In genomic region chr3:146443380-146443779, GRCm38 (mm10) we compare ENCODE assay signal across 24 mouse cellular contexts. TPM values are rescaled to one million over a fixed set of nuclear protein-coding genes. Genes with fewer than 3 reads are reported as not detected.
DNase-seq lines count a peak whose midpoint lies in the region; ATAC-seq and TF ChIP-seq lines count a peak whose summit lies in the region.
"Had no signal": no experiment of that assay in that cellular context is flagged by ENCODE, and none has a peak within 500 bp of the region (broad histone marks: within the 10 kb centered on the region; RNA-seq: fewer than 3 reads in every experiment).

No protein-coding gene starts in this region.

- H3K4me1 ChIP-seq in liver, embryonic 13.5 days (replicated peaks), result peaks cover 6% of the 10 kb centered on the region
- peaks cover 6% of the 10 kb centered on the region; the same call in 1 of the 2 replicates for H3K4me1 ChIP-seq in liver, embryonic 12.5 days
- 0 out of 2 replicates have a peak, but pooled peaks cover 3% of the 10 kb centered on the region for H3K4me1 ChIP-seq in intestine, embryonic 16.5 days (ENCODE audit: control insufficient read depth, insufficient read depth, low read length)
- H3K4me1 ChIP-seq in kidney, embryonic 16.5 days (ENCODE audit: insufficient read depth, low read length), result no peaks in the 10 kb centered on the region
- H3K4me1 ChIP-seq in liver, embryonic 15.5 days (replicated peaks), result 0 out of 2 replicates have a peak, but pooled peaks cover 4% of the 10 kb centered on the region
- H3K4me1 ChIP-seq: forebrain, embryonic 10.5 days; hindbrain, embryonic 15.5 days; limb, embryonic 10.5 days; midbrain, embryonic 13.5 days; neural tube, embryonic 12.5 days had no signal

- WGBS in liver, embryonic 13.5 days (ENCODE audit: insufficient replicate concordance), result 88% methylated on average over 7 of the region's 7 CpGs
- WGBS in liver, embryonic 12.5 days (ENCODE audit: insufficient replicate concordance), result 87% methylated on average over 7 of the region's 7 CpGs
- WGBS in intestine, embryonic 16.5 days, result 82% methylated on average over 7 of the region's 7 CpGs
- WGBS in kidney, embryonic 16.5 days, result 78% methylated on average over 7 of the region's 7 CpGs
- 77% methylated on average over 7 of the region's 7 CpGs for WGBS in liver, embryonic 15.5 days (ENCODE audit: insufficient replicate concordance)

- H3K9ac ChIP-seq in liver, embryonic 13.5 days, result no peak overlapping the region
- H3K9ac ChIP-seq in liver, embryonic 12.5 days, result no peak overlapping the region
- H3K9ac ChIP-seq in intestine, embryonic 16.5 days (ENCODE audit: low read depth, low read length), result no peak overlapping the region
- H3K9ac ChIP-seq in kidney, embryonic 16.5 days (replicated peaks; ENCODE audit: low read length), result no peak overlapping the region
- no peak overlapping the region for H3K9ac ChIP-seq in liver, embryonic 15.5 days
- H3K9ac ChIP-seq: forebrain, postnatal 0 days; heart, embryonic 15.5 days; hindbrain, embryonic 15.5 days; midbrain, embryonic 13.5 days; neural tube, embryonic 12.5 days had no signal

- DNase-seq in liver, embryonic 13.5 days, result no peak
- DNase-seq in gastrocnemius, adult 2 months, result no peak
- DNase-seq in cerebellum, adult 8-10 months, result no peak
- no peak for DNase-seq in gastrocnemius, postnatal 36 days
- DNase-seq: adrenal gland, adult 2 months; cerebellum, adult 11-12 months; cerebellum, postnatal 14 days; forebrain, postnatal 0 days; heart, postnatal 36 days; lung, adult 18-20 months; retina, postnatal 1 day; right cerebral cortex, postnatal 25 days; spleen, adult 18-20 months had no signal

- no peak overlapping the region for H3K4me3 ChIP-seq in liver, embryonic 13.5 days (replicated peaks)
- no peak overlapping the region for H3K4me3 ChIP-seq in liver, embryonic 12.5 days
- no peak overlapping the region for H3K4me3 ChIP-seq in intestine, embryonic 16.5 days (ENCODE audit: low read length)
- H3K4me3 ChIP-seq in kidney, embryonic 16.5 days (ENCODE audit: low read length), result no peak overlapping the region
- no peak overlapping the region for H3K4me3 ChIP-seq in liver, embryonic 15.5 days (replicated peaks)
- H3K4me3 ChIP-seq in gastrocnemius, adult 2 months, result no peak overlapping the region
- H3K4me3 ChIP-seq: forebrain, embryonic 10.5 days; heart, embryonic 15.5 days; hindbrain, embryonic 15.5 days; limb, embryonic 10.5 days; midbrain, embryonic 13.5 days; neural tube, embryonic 12.5 days had no signal

- intact Hi-C loops in gastrocnemius, adult 2 months (cut with DNase I), result no loop called here
- intact Hi-C loops in gastrocnemius, postnatal 36 days (cut with DNase I), result no loop called here

- TF ChIP-seq CTCF in gastrocnemius, adult 2 months (IDR thresholded peaks at IDR 0.05), result no peak

- peaks cover 72% of the 10 kb centered on the region for H3K36me3 ChIP-seq in liver, embryonic 13.5 days
- peaks cover 74% of the 10 kb centered on the region for H3K36me3 ChIP-seq in liver, embryonic 12.5 days
- peaks cover 5% of the 10 kb centered on the region; the same call in 1 of the 2 replicates for H3K36me3 ChIP-seq in intestine, embryonic 16.5 days (ENCODE audit: control insufficient read depth, insufficient read depth, low read length)
- peaks cover 7% of the 10 kb centered on the region; the same call in 1 of the 2 replicates for H3K36me3 ChIP-seq in kidney, embryonic 16.5 days (ENCODE audit: insufficient read depth, low read length)
- H3K36me3 ChIP-seq in liver, embryonic 15.5 days (replicated peaks), result peaks cover 73% of the 10 kb centered on the region

- H3K4me2 ChIP-seq in liver, embryonic 13.5 days, result no peak overlapping the region
- no peak overlapping the region for H3K4me2 ChIP-seq in liver, embryonic 12.5 days
- H3K4me2 ChIP-seq in intestine, embryonic 16.5 days (ENCODE audit: low read depth, low read length), result no peak overlapping the region
- no peak overlapping the region for H3K4me2 ChIP-seq in kidney, embryonic 16.5 days (replicated peaks; ENCODE audit: low read depth, low read length)
- H3K4me2 ChIP-seq in liver, embryonic 15.5 days, result no peak overlapping the region
- H3K4me2 ChIP-seq: heart, embryonic 15.5 days; hindbrain, embryonic 15.5 days; midbrain, embryonic 13.5 days; neural tube, embryonic 12.5 days had no signal

- 0 out of 2 replicates have a peak, but pooled peaks cover 5% of the 10 kb centered on the region for H3K9me3 ChIP-seq in liver, embryonic 13.5 days (replicated peaks)
- H3K9me3 ChIP-seq in liver, embryonic 12.5 days (replicated peaks), result no peaks in the 10 kb centered on the region; the same call in 1 of the 2 replicates
- H3K9me3 ChIP-seq in intestine, embryonic 16.5 days (ENCODE audit: control insufficient read depth, low read length), result no peaks in the 10 kb centered on the region
- 0 out of 2 replicates have a peak, but pooled peaks cover 5% of the 10 kb centered on the region for H3K9me3 ChIP-seq in kidney, embryonic 16.5 days (ENCODE audit: low read length)
- H3K9me3 ChIP-seq in liver, embryonic 15.5 days (replicated peaks), result no peaks in the 10 kb centered on the region
- H3K9me3 ChIP-seq: heart, embryonic 15.5 days; hindbrain, embryonic 15.5 days; limb, embryonic 10.5 days; midbrain, embryonic 13.5 days; neural tube, embryonic 12.5 days had no signal

- H3K27me3 ChIP-seq in liver, embryonic 13.5 days, result no peaks in the 10 kb centered on the region
- no peaks in the 10 kb centered on the region for H3K27me3 ChIP-seq in liver, embryonic 12.5 days (replicated peaks)
- no peaks in the 10 kb centered on the region for H3K27me3 ChIP-seq in intestine, embryonic 16.5 days (replicated peaks; ENCODE audit: control insufficient read depth, insufficient read depth, low read length)
- H3K27me3 ChIP-seq in kidney, embryonic 16.5 days (ENCODE audit: insufficient read depth, low read length), result no peaks in the 10 kb centered on the region
- H3K27me3 ChIP-seq in liver, embryonic 15.5 days, result no peaks in the 10 kb centered on the region
- H3K27me3 ChIP-seq: heart, embryonic 15.5 days; hindbrain, embryonic 15.5 days; midbrain, embryonic 13.5 days; neural tube, embryonic 12.5 days; Patski had no signal

- peak; percentile 15; the same call in 1 of the 2 replicates for ATAC-seq in liver, embryonic 13.5 days (ENCODE audit: low read depth)
- ATAC-seq in liver, embryonic 12.5 days, result no peak
- peak; percentile 63 for ATAC-seq in intestine, embryonic 16.5 days
- peak; percentile 76 for ATAC-seq in kidney, embryonic 16.5 days (ENCODE audit: low FRiP score, low TSS enrichment)
- peak; percentile 21; the same call in 1 of the 2 replicates for ATAC-seq in liver, embryonic 15.5 days (ENCODE audit: insufficient read depth)
- ATAC-seq: forebrain, postnatal 0 days; midbrain, embryonic 13.5 days; Patski had no signal

- no peak overlapping the region for H3K27ac ChIP-seq in liver, embryonic 13.5 days
- no peak overlapping the region for H3K27ac ChIP-seq in liver, embryonic 12.5 days
- H3K27ac ChIP-seq in intestine, embryonic 16.5 days (ENCODE audit: low read length), result peak overlapping the region; percentile 26; the same call in 1 of the 2 replicates
- peak overlapping the region; percentile 65; the same call in 1 of the 2 replicates for H3K27ac ChIP-seq in kidney, embryonic 16.5 days (ENCODE audit: low read length)
- H3K27ac ChIP-seq in liver, embryonic 15.5 days (replicated peaks), result no peak overlapping the region
- no peak overlapping the region for H3K27ac ChIP-seq in gastrocnemius, adult 2 months
- H3K27ac ChIP-seq: forebrain, embryonic 10.5 days; heart, embryonic 15.5 days; hindbrain, embryonic 15.5 days; limb, embryonic 10.5 days; midbrain, embryonic 13.5 days; neural tube, embryonic 12.5 days had no signal

RNA-seq across cellular contexts. Expression of gene Ctbs, which starts 6.2 kb away (rescaled TPM):
- polyA plus RNA-seq in liver, embryonic 13.5 days (2015; fragmentation: Nextera tagmentation; extraction: Ambion mirVana), result 4.8 and 4.9 TPM in 2 replicates
- polyA plus RNA-seq in liver, embryonic 12.5 days (2016; fragmentation: Nextera tagmentation; extraction: Ambion mirVana), result 5.5 and 6.4 TPM in 2 replicates
- 11.0 and 11.6 TPM in 2 replicates for polyA plus RNA-seq in intestine, embryonic 16.5 days (2015; fragmentation: Nextera tagmentation; extraction: Ambion mirVana)
- 14.0 and 17.4 TPM in 2 replicates for polyA plus RNA-seq in kidney, embryonic 16.5 days (2015; fragmentation: Nextera tagmentation; extraction: Ambion mirVana)
- 5.3 and 5.4 TPM in 2 replicates for polyA plus RNA-seq in liver, embryonic 15.5 days (2015; fragmentation: Nextera tagmentation; extraction: Ambion mirVana)
- total RNA-seq in gastrocnemius, adult 2 months (2021), result 1 to 10 TPM; 4.1 to 4.5 TPM
- 1 to 10 TPM; 4.0 to 5.7 TPM for total RNA-seq in gastrocnemius, postnatal 36 days (2021)

RNA-seq across cellular contexts. Expression of gene Ssx2ip, which starts 38.9 kb away (rescaled TPM):
- 105 and 130 TPM in 2 replicates for polyA plus RNA-seq in liver, embryonic 13.5 days (2015; fragmentation: Nextera tagmentation; extraction: Ambion mirVana)
- 157 TPM in 2 replicates for polyA plus RNA-seq in liver, embryonic 12.5 days (2016; fragmentation: Nextera tagmentation; extraction: Ambion mirVana)
- 36.1 and 38.1 TPM in 2 replicates for polyA plus RNA-seq in intestine, embryonic 16.5 days (2015; fragmentation: Nextera tagmentation; extraction: Ambion mirVana)
- polyA plus RNA-seq in kidney, embryonic 16.5 days (2015; fragmentation: Nextera tagmentation; extraction: Ambion mirVana), result 22.4 and 22.9 TPM in 2 replicates
- polyA plus RNA-seq in liver, embryonic 15.5 days (2015; fragmentation: Nextera tagmentation; extraction: Ambion mirVana), result 81.7 and 84.5 TPM in 2 replicates
- total RNA-seq in gastrocnemius, adult 2 months (2021), result 10 to 100 TPM; 25.2 to 28.8 TPM
- 10 to 100 TPM; 25.9 to 33.6 TPM for total RNA-seq in gastrocnemius, postnatal 36 days (2021)

RNA-seq across cellular contexts. Expression of gene Spata1, which starts 56.2 kb away (rescaled TPM):
- 0.88 and 1.1 TPM in 2 replicates for polyA plus RNA-seq in liver, embryonic 13.5 days (2015; fragmentation: Nextera tagmentation; extraction: Ambion mirVana)
- polyA plus RNA-seq in liver, embryonic 12.5 days (2016; fragmentation: Nextera tagmentation; extraction: Ambion mirVana), result 1.3 and 2.5 TPM in 2 replicates
- 2.0 and 2.3 TPM in 2 replicates for polyA plus RNA-seq in intestine, embryonic 16.5 days (2015; fragmentation: Nextera tagmentation; extraction: Ambion mirVana)
- 5.1 and 6.4 TPM in 2 replicates for polyA plus RNA-seq in kidney, embryonic 16.5 days (2015; fragmentation: Nextera tagmentation; extraction: Ambion mirVana)
- 0.96 and 1.3 TPM in 2 replicates for polyA plus RNA-seq in liver, embryonic 15.5 days (2015; fragmentation: Nextera tagmentation; extraction: Ambion mirVana)
- total RNA-seq in gastrocnemius, adult 2 months (2021), result 1 to 10 TPM; 4.4 to 5.4 TPM
- 1 to 10 TPM; 3.4 to 4.9 TPM for total RNA-seq in gastrocnemius, postnatal 36 days (2021)

RNA-seq across cellular contexts. Expression of gene Gng5, which starts 56.2 kb away (rescaled TPM):
- polyA plus RNA-seq in liver, embryonic 13.5 days (2015; fragmentation: Nextera tagmentation; extraction: Ambion mirVana), result 639 and 648 TPM in 2 replicates
- polyA plus RNA-seq in liver, embryonic 12.5 days (2016; fragmentation: Nextera tagmentation; extraction: Ambion mirVana), result 678 and 702 TPM in 2 replicates
- polyA plus RNA-seq in intestine, embryonic 16.5 days (2015; fragmentation: Nextera tagmentation; extraction: Ambion mirVana), result 976 and 1,024 TPM in 2 replicates
- 865 and 917 TPM in 2 replicates for polyA plus RNA-seq in kidney, embryonic 16.5 days (2015; fragmentation: Nextera tagmentation; extraction: Ambion mirVana)
- 458 and 540 TPM in 2 replicates for polyA plus RNA-seq in liver, embryonic 15.5 days (2015; fragmentation: Nextera tagmentation; extraction: Ambion mirVana)
- 100 to 1,000 TPM; 409 to 580 TPM for total RNA-seq in gastrocnemius, adult 2 months (2021)
- total RNA-seq in gastrocnemius, postnatal 36 days (2021), result 100 to 1,000 TPM; 372 to 423 TPM

Comparison
In these comparisons a context has a peak if more than half of its experiments do, and no peak if none do; other contexts are left out.
1. H3K27ac ChIP-seq: peak in intestine, embryonic 16.5 days (single experiment) and kidney, embryonic 16.5 days (single experiment); none in liver, embryonic 13.5 days (single experiment), liver, embryonic 12.5 days (single experiment), liver, embryonic 15.5 days (single experiment) and gastrocnemius, adult 2 months (single experiment).